19 mouse cellular contexts compared by ENCODE assay signal in genomic region chr2:128304063-128304712, GRCm38 (mm10).
DNase-seq lines count a peak whose midpoint lies in the region; ATAC-seq lines count a peak whose summit lies in the region.
"Had no signal": no experiment of that assay in that cellular context is flagged by ENCODE, and none has a peak within 500 bp of the region (broad histone marks: within the 10 kb centered on the region; RNA-seq: fewer than 3 reads in every experiment).

No protein-coding gene starts in this region.

- H3K27me3 ChIP-seq in embryonic facial prominence, embryonic 12.5 days = no peaks in the 10 kb centered on the region
- peaks cover 18% of the 10 kb centered on the region for H3K27me3 ChIP-seq in embryonic facial prominence, embryonic 10.5 days (replicated peaks; ENCODE audit: low read depth, poor library complexity, severe bottlenecking)
- H3K27me3 ChIP-seq in neural tube, embryonic 13.5 days = no peaks in the 10 kb centered on the region
- peaks cover 3% of the 10 kb centered on the region; the same call in 1 of the 2 replicates for H3K27me3 ChIP-seq in midbrain, embryonic 13.5 days
- H3K27me3 ChIP-seq in kidney, embryonic 15.5 days = 0 out of 2 replicates have a peak, but pooled peaks cover 12% of the 10 kb centered on the region
- H3K27me3 ChIP-seq: CH12.LX; intestine, embryonic 15.5 days had no signal

- ATAC-seq in embryonic facial prominence, embryonic 12.5 days (ENCODE audit: insufficient number of reproducible peaks, insufficient read depth, low FRiP score, low TSS enrichment) = no peak
- peak; percentile 53; the same call in 1 of the 2 replicates for ATAC-seq in neural tube, embryonic 13.5 days (ENCODE audit: low read depth)
- peak; percentile 67; the same call in 1 of the 2 replicates for ATAC-seq in midbrain, embryonic 13.5 days
- ATAC-seq in kidney, embryonic 15.5 days (replicated peaks; ENCODE audit: low FRiP score) = no peak
- ATAC-seq: intestine, embryonic 15.5 days had no signal

- H3K4me3 ChIP-seq in embryonic facial prominence, embryonic 12.5 days = no peak overlapping the region
- no peak overlapping the region for H3K4me3 ChIP-seq in embryonic facial prominence, embryonic 10.5 days
- no peak overlapping the region for H3K4me3 ChIP-seq in neural tube, embryonic 13.5 days
- H3K4me3 ChIP-seq in midbrain, embryonic 13.5 days (replicated peaks) = no peak overlapping the region
- H3K4me3 ChIP-seq in kidney, embryonic 15.5 days (replicated peaks) = no peak overlapping the region
- H3K4me3 ChIP-seq: embryonic facial prominence, embryonic 13.5 days; intestine, embryonic 15.5 days; limb, embryonic 10.5 days had no signal

- no peak overlapping the region for H3K9ac ChIP-seq in embryonic facial prominence, embryonic 12.5 days
- H3K9ac ChIP-seq in neural tube, embryonic 13.5 days = no peak overlapping the region
- 0 out of 2 replicates have a peak overlapping the region, but pooled peaks have one; percentile 14 for H3K9ac ChIP-seq in midbrain, embryonic 13.5 days (replicated peaks)
- H3K9ac ChIP-seq in kidney, embryonic 15.5 days = no peak overlapping the region
- H3K9ac ChIP-seq: embryonic facial prominence, embryonic 13.5 days; intestine, embryonic 15.5 days; lung, embryonic 14.5 days had no signal

- no peaks in the 10 kb centered on the region for H3K36me3 ChIP-seq in embryonic facial prominence, embryonic 12.5 days
- H3K36me3 ChIP-seq in embryonic facial prominence, embryonic 10.5 days (replicated peaks) = no peaks in the 10 kb centered on the region
- H3K36me3 ChIP-seq in neural tube, embryonic 13.5 days = no peaks in the 10 kb centered on the region
- H3K36me3 ChIP-seq in midbrain, embryonic 13.5 days = no peaks in the 10 kb centered on the region
- H3K36me3 ChIP-seq in kidney, embryonic 15.5 days = no peaks in the 10 kb centered on the region
- H3K36me3 ChIP-seq: embryonic facial prominence, embryonic 13.5 days; intestine, embryonic 15.5 days; limb, embryonic 10.5 days had no signal

- DNase-seq in embryonic facial prominence, embryonic 10.5 days (ENCODE audit: low spot score) = no peak
- no peak for DNase-seq in neural tube, embryonic 10.5 days (ENCODE audit: extremely low spot score, low spot score)
- DNase-seq in retina, postnatal 1 day = peak; percentile 69
- DNase-seq in thymus, adult 18-20 months = no peak
- DNase-seq: adrenal gland, adult 8-10 months; cerebellum, adult 11-12 months; cerebellum, postnatal 36 days; heart, postnatal 14 days; lung, embryonic 14.5 days had no signal

- peaks cover 9% of the 10 kb centered on the region for H3K4me1 ChIP-seq in embryonic facial prominence, embryonic 12.5 days
- peaks cover 35% of the 10 kb centered on the region for H3K4me1 ChIP-seq in embryonic facial prominence, embryonic 10.5 days
- H3K4me1 ChIP-seq in neural tube, embryonic 13.5 days (replicated peaks) = peaks cover 11% of the 10 kb centered on the region
- H3K4me1 ChIP-seq in midbrain, embryonic 13.5 days (replicated peaks) = peaks cover 14% of the 10 kb centered on the region
- 0 out of 2 replicates have a peak, but pooled peaks cover 4% of the 10 kb centered on the region for H3K4me1 ChIP-seq in kidney, embryonic 15.5 days

- 17% methylated on average over 12 of the region's 12 CpGs for WGBS in embryonic facial prominence, embryonic 12.5 days
- 17% methylated on average over 12 of the region's 12 CpGs for WGBS in embryonic facial prominence, embryonic 10.5 days
- 17% methylated on average over 12 of the region's 12 CpGs for WGBS in neural tube, embryonic 13.5 days
- WGBS in midbrain, embryonic 13.5 days = 6% methylated on average over 12 of the region's 12 CpGs
- WGBS in kidney, embryonic 15.5 days = 38% methylated on average over 12 of the region's 12 CpGs

- H3K9me3 ChIP-seq in embryonic facial prominence, embryonic 12.5 days = no peaks in the 10 kb centered on the region
- no peaks in the 10 kb centered on the region for H3K9me3 ChIP-seq in embryonic facial prominence, embryonic 10.5 days
- H3K9me3 ChIP-seq in neural tube, embryonic 13.5 days = no peaks in the 10 kb centered on the region
- no peaks in the 10 kb centered on the region for H3K9me3 ChIP-seq in midbrain, embryonic 13.5 days
- no peaks in the 10 kb centered on the region for H3K9me3 ChIP-seq in kidney, embryonic 15.5 days (replicated peaks)
- H3K9me3 ChIP-seq: embryonic facial prominence, embryonic 13.5 days; intestine, embryonic 15.5 days; limb, embryonic 10.5 days had no signal

- no peak overlapping the region for H3K27ac ChIP-seq in embryonic facial prominence, embryonic 12.5 days
- no peak overlapping the region for H3K27ac ChIP-seq in embryonic facial prominence, embryonic 10.5 days (replicated peaks)
- no peak overlapping the region for H3K27ac ChIP-seq in neural tube, embryonic 13.5 days (replicated peaks)
- H3K27ac ChIP-seq in midbrain, embryonic 13.5 days = no peak overlapping the region
- no peak overlapping the region for H3K27ac ChIP-seq in kidney, embryonic 15.5 days
- H3K27ac ChIP-seq: embryonic facial prominence, embryonic 13.5 days; intestine, embryonic 15.5 days; limb, embryonic 10.5 days; macrophage had no signal

- H3K4me2 ChIP-seq in embryonic facial prominence, embryonic 12.5 days (replicated peaks) = 0 out of 2 replicates have a peak overlapping the region, but pooled peaks have one; percentile 3
- peak overlapping the region; percentile 31 for H3K4me2 ChIP-seq in neural tube, embryonic 13.5 days
- H3K4me2 ChIP-seq in midbrain, embryonic 13.5 days (replicated peaks) = peak overlapping the region; percentile 34
- H3K4me2 ChIP-seq in kidney, embryonic 15.5 days = no peak overlapping the region
- H3K4me2 ChIP-seq: embryonic facial prominence, embryonic 13.5 days; intestine, embryonic 15.5 days; liver, embryonic 11.5 days; lung, embryonic 14.5 days had no signal

Comparison
In these comparisons a context has a peak if more than half of its experiments do, and no peak if none do; other contexts are left out.
1. ATAC-seq: peak in neural tube, embryonic 13.5 days (single experiment) and midbrain, embryonic 13.5 days (single experiment); none in embryonic facial prominence, embryonic 12.5 days (single experiment) and kidney, embryonic 15.5 days (single experiment).